Mouse (Mus musculus) urinary bladder, adult 2 months (tissue): Measurements from ENCODE around the gene Mcpt4. TPM values are rescaled to one million over a fixed set of nuclear protein-coding genes. Genes with fewer than 3 reads are reported as not detected.
"Not testable (repeated sequence)": the region's sequence is repeated elsewhere in the genome, so short reads cannot be mapped to it uniquely, and the experiment has no call there.

Experiments used
- DNase-seq: peaks from one replicate; pipeline ENCODE4 v3.0.0; 2022; ENCODE audit warnings: low spot score
- polyA plus RNA-seq: library from polyadenylated mRNA; depleted of rRNA; stranded (reverse); fragments of >200 nt; gene quantifications from 2 replicates; pipeline ENCODE4 v1.2.3, GENCODE M21; 2012; rRNA removed

Mcpt4 gene
- 6.3 and 8.4 TPM in 2 replicates for polyA plus RNA-seq

- not testable (repeated sequence) for DNase-seq
Measured at GRCm38 (mm10) chr14:56062213-56062612, at the start of gene Mcpt4. Gene Mcpt4, minus strand, starts transcription at chr14:56062313.

- DNase-seq, result no peak
Measured at GRCm38 (mm10) chr14:56105447-56106180, 43.5 kb upstream of the Mcpt4 start.

- DNase-seq, result no peak
Measured at GRCm38 (mm10) chr14:56105016-56105415, 42.9 kb upstream of the Mcpt4 start.

- DNase-seq, result no peak
Measured at GRCm38 (mm10) chr14:56103452-56103851, 41.3 kb upstream of the Mcpt4 start.

GRCm38 (mm10) chr14:56102386-56102785 lies 40.3 kb upstream of the Mcpt4 start, which contains the start of gene Ctsg:
Gene Ctsg, minus strand, starts transcription at chr14:56102574.
- no peak for DNase-seq

- DNase-seq, result no peak
Measured at GRCm38 (mm10) chr14:56098940-56099339, 36.8 kb upstream of the Mcpt4 start.

GRCm38 (mm10) chr14:56097597-56097996 lies 35.5 kb upstream of the Mcpt4 start:
- no peak for DNase-seq

GRCm38 (mm10) chr14:56093353-56093752 lies 31.2 kb upstream of the Mcpt4 start:
- DNase-seq, result no peak

GRCm38 (mm10) chr14:56086711-56087110 lies 24.6 kb upstream of the Mcpt4 start:
- no peak for DNase-seq

- no peak for DNase-seq
Measured at GRCm38 (mm10) chr14:56085167-56085566, 23.1 kb upstream of the Mcpt4 start, which contains the start of gene Mcpt8. Gene Mcpt8, minus strand, starts transcription at chr14:56085273.

- no peak for DNase-seq
Measured at GRCm38 (mm10) chr14:56082016-56082415, 19.9 kb upstream of the Mcpt4 start.

- no peak for DNase-seq
Measured at GRCm38 (mm10) chr14:56057722-56058121, 4.4 kb downstream of the Mcpt4 start.

- no peak for DNase-seq
Measured at GRCm38 (mm10) chr14:56055408-56055807, 6.7 kb downstream of the Mcpt4 start.

- not testable (repeated sequence) for DNase-seq
Measured at GRCm38 (mm10) chr14:56041792-56042191, 20.3 kb downstream of the Mcpt4 start, which contains the start of gene Mcpt2. Gene Mcpt2, plus strand, starts transcription at chr14:56042041.

GRCm38 (mm10) chr14:56034433-56034832 lies 27.7 kb downstream of the Mcpt4 start:
- DNase-seq, result no peak

- DNase-seq, result not testable (repeated sequence)
Measured at GRCm38 (mm10) chr14:56030395-56030794, 31.7 kb downstream of the Mcpt4 start, which contains the start of gene Mcpt9. Gene Mcpt9, minus strand, starts transcription at chr14:56030495.

- not testable (repeated sequence) for DNase-seq
Measured at GRCm38 (mm10) chr14:56021305-56021704, 40.8 kb downstream of the Mcpt4 start.

GRCm38 (mm10) chr14:56019446-56019845 lies 42.7 kb downstream of the Mcpt4 start:
- DNase-seq, result no peak

- not testable (repeated sequence) for DNase-seq
Measured at GRCm38 (mm10) chr14:56017671-56018070, 44.4 kb downstream of the Mcpt4 start, which contains the start of gene Mcpt1. Gene Mcpt1, plus strand, starts transcription at chr14:56017971.

GRCm38 (mm10) chr14:56013924-56014323 lies 48.2 kb downstream of the Mcpt4 start:
- DNase-seq, result no peak

- DNase-seq, result no peak
Measured at GRCm38 (mm10) chr14:56013147-56013546, 49.0 kb downstream of the Mcpt4 start.
